Mouse (Mus musculus) liver, adult 2 months (tissue): ENCODE data around the gene Prol1. TPM values are rescaled to one million over a fixed set of nuclear protein-coding genes. Genes with fewer than 3 reads are reported as not detected.

ENCODE experiments used
- DNase-seq: peaks from one replicate; pipeline ENCODE4 v3.0.0-alpha.2; 2011; ENCODE audit warnings: low read depth, low spot score; ENCODE audit errors: extremely low read depth
- H3K27ac ChIP-seq: fragments of 200-500 bp; replicated peaks from 2 replicates; pipeline ENCODE4 v1.5.1; 2012; ENCODE audit warnings: low read depth, mild to moderate bottlenecking, control low read depth, inconsistent platforms, low read length; ENCODE audit not compliant: insufficient read depth
- H3K27me3 ChIP-seq: fragments of 200-500 bp; 2 replicates; pipeline ENCODE4 v1.6.1; 2012; ENCODE audit warnings: mild to moderate bottlenecking, moderate library complexity, low read length, inconsistent platforms; ENCODE audit not compliant: control insufficient read depth, insufficient read depth
- H3K36me3 ChIP-seq: fragments of 200-500 bp; 2 replicates; pipeline ENCODE4 v1.6.1; 2012; ENCODE audit warnings: low read length, inconsistent platforms; ENCODE audit not compliant: control insufficient read depth, insufficient read depth
- H3K4me1 ChIP-seq: fragments of 200-500 bp; 2 replicates; pipeline ENCODE4 v1.6.1; 2011; ENCODE audit warnings: low read length; ENCODE audit not compliant: control insufficient read depth, insufficient read depth
- H3K4me3 ChIP-seq: fragments of 200-500 bp; 2 replicates; pipeline ENCODE4 v1.5.1; 2011; ENCODE audit warnings: low read depth, mild to moderate bottlenecking, control low read depth, low read length, moderate library complexity; ENCODE audit not compliant: insufficient read depth
- H3K79me2 ChIP-seq: fragments of 200-500 bp; 2 replicates; pipeline ENCODE4 v1.6.1; 2012; ENCODE audit warnings: inconsistent platforms, mild to moderate bottlenecking, low read length, moderate library complexity; ENCODE audit not compliant: control insufficient read depth, insufficient read depth
- H3K9ac ChIP-seq: fragments of 200-500 bp; 2 replicates; pipeline ENCODE4 v1.6.1; 2012; ENCODE audit warnings: low read depth, mild to moderate bottlenecking, control low read depth, inconsistent platforms, low read length
- CTCF ChIP-seq: fragments of 200-500 bp; IDR thresholded peaks from 2 replicates; pipeline ENCODE4 v1.5.1; 2011; ENCODE audit warnings: low read depth, low read length, control low read depth
- POLR2A ChIP-seq: fragments of 200-500 bp; IDR thresholded peaks from 2 replicates; pipeline ENCODE4 v1.6.1; 2011; ENCODE audit warnings: low read length, control low read depth; ENCODE audit not compliant: insufficient read depth; ENCODE audit errors: extremely low read depth
- WGBS: fragments of 180-500 bp; shearing (Covaris S2); methylation state at CpG from one replicate; pipeline ENCODE4 v1.1.7; 2018; 5-methylcytosine and 5-hydroxymethylcytosine counted together
- polyA plus RNA-seq: library from polyadenylated mRNA; depleted of rRNA; stranded (reverse); fragments of >200 nt; gene quantifications from 2 replicates; pipeline ENCODE4 v1.2.3, GENCODE M21; 2012; rRNA removed
- total RNA-seq: library from RNA; depleted of rRNA; stranded (reverse); fragments of >200 nt; gene quantifications from 2 replicates; pipeline ENCODE4 v1.2.3, GENCODE M21; 2014; rRNA removed

The Prol1 gene
- total and polyA plus RNA-seq, 2 experiments: not detected

- TF ChIP-seq CTCF (no peak), POLR2A (no peak)
- no peak overlapping the region for H3K4me3 ChIP-seq
- 65% methylated on average over 6 of the region's 6 CpGs for WGBS
- no peaks in the 10 kb centered on the region for H3K79me2 ChIP-seq
- H3K36me3 ChIP-seq: no peaks in the 10 kb centered on the region
- no peak overlapping the region for H3K9ac ChIP-seq
- no peak overlapping the region for H3K27ac ChIP-seq
- no peak for DNase-seq
- peaks cover 2% of the 10 kb centered on the region; the same call in 1 of the 2 replicates for H3K4me1 ChIP-seq
- H3K27me3 ChIP-seq: no peaks in the 10 kb centered on the region
Observed at GRCm38 (mm10) chr5:88370578-88371232, 53.6 kb downstream of the Prol1 start.

- Histone ChIP-seq H3K79me2 (no peaks in the 10 kb centered on the region), H3K36me3 (no peaks in the 10 kb centered on the region), H3K27ac (no peak overlapping the region), H3K4me1 (no peaks in the 10 kb centered on the region), H3K9ac (no peak overlapping the region), H3K27me3 (no peaks in the 10 kb centered on the region), H3K4me3 (no peak overlapping the region)
- WGBS: 83% methylated on average over 6 of the region's 6 CpGs
- no peak for DNase-seq
- TF ChIP-seq POLR2A (no peak), CTCF (no peak)
Observed at GRCm38 (mm10) chr5:88372563-88372962, 55.5 kb downstream of the Prol1 start.

GRCm38 (mm10) chr5:88375808-88376207 is 58.7 kb downstream of the Prol1 start, which contains the start of gene Amtn:
TSS of gene Amtn (plus strand) at chr5:88376108.
- H3K9ac ChIP-seq: no peak within 1 kb of the TSS
- H3K36me3 ChIP-seq: no peaks in the 10 kb centered on the region
- H3K27ac ChIP-seq: no peak within 1 kb of the TSS
- no peaks in the 10 kb centered on the region for H3K79me2 ChIP-seq
- no peaks in the 10 kb centered on the region for H3K27me3 ChIP-seq
- TF ChIP-seq POLR2A: no peak
- TF ChIP-seq CTCF: no peak
- no peak within 1 kb of the TSS for H3K4me3 ChIP-seq
- DNase-seq: no peak
- no peaks in the 10 kb centered on the region for H3K4me1 ChIP-seq
- WGBS: 73% methylated on average over 4 of the region's 4 CpGs

Other genes with a start within 250 kb of the Prol1 start
- gene Smr2, start 230.8 kb upstream of the Prol1 start, total RNA-seq: not detected in 2 replicates
- gene Smr2, start 230.8 kb upstream of the Prol1 start, polyA plus RNA-seq: not detected in 2 replicates
- not detected in 2 replicates for gene Gm11116, start 205.8 kb upstream of the Prol1 start, total RNA-seq
- not detected in 2 replicates for gene Gm11116, start 205.8 kb upstream of the Prol1 start, polyA plus RNA-seq
- gene Gm11115, start 163.2 kb upstream of the Prol1 start, total RNA-seq: not detected in 2 replicates
- not detected in 2 replicates for gene Gm11115, start 163.2 kb upstream of the Prol1 start, polyA plus RNA-seq
- gene Gm7714, start 48.4 kb upstream of the Prol1 start, total RNA-seq: not detected in 2 replicates
- not detected in 2 replicates for gene Gm7714, start 48.4 kb upstream of the Prol1 start, polyA plus RNA-seq
- gene Amtn, start 58.8 kb downstream of the Prol1 start, total RNA-seq: not detected in 2 replicates
- not detected in 2 replicates for gene Amtn, start 58.8 kb downstream of the Prol1 start, polyA plus RNA-seq
- gene Ambn, start 138.7 kb downstream of the Prol1 start, total RNA-seq: not detected in 2 replicates
- not detected in 2 replicates for gene Ambn, start 138.7 kb downstream of the Prol1 start, polyA plus RNA-seq
- not detected in 2 replicates for gene Enam, start 170.7 kb downstream of the Prol1 start, total RNA-seq
- not detected in 2 replicates for gene Enam, start 170.7 kb downstream of the Prol1 start, polyA plus RNA-seq
- gene Jchain, start 210.6 kb downstream of the Prol1 start, total RNA-seq: 0.55 and 4.4 TPM in 2 replicates
- gene Jchain, start 210.6 kb downstream of the Prol1 start, polyA plus RNA-seq: 0.54 and 0.83 TPM in 2 replicates
- 16.5 and 20.0 TPM in 2 replicates for gene Utp3, start 237.2 kb downstream of the Prol1 start, total RNA-seq
- 7.4 and 7.9 TPM in 2 replicates for gene Utp3, start 237.2 kb downstream of the Prol1 start, polyA plus RNA-seq
- gene Rufy3, start 247.7 kb downstream of the Prol1 start, total RNA-seq: 27.9 and 31.6 TPM in 2 replicates
- gene Rufy3, start 247.7 kb downstream of the Prol1 start, polyA plus RNA-seq: 7.6 and 9.7 TPM in 2 replicates